Mouse (Mus musculus) lung, postnatal 0 days (tissue): ENCODE measurements at regions not wholly inside any gene's neighbourhood (a gene's known extent, or its start where the extent isn't known, plus 50 kb on each side); places are given as distances from the start of the nearest gene placed in this dataset.

ENCODE experiments used
- CTCF ChIP-seq: IDR thresholded peaks from 2 replicates; pipeline ENCODE4 v1.5.1; 2016; ENCODE audit warnings: antibody characterized with exemption, mild to moderate bottlenecking
- EP300 ChIP-seq: IDR thresholded peaks from 2 replicates; pipeline ENCODE4 v1.6.1; 2016; ENCODE audit warnings: antibody characterized with exemption, mild to moderate bottlenecking, control low read depth

DNA sequence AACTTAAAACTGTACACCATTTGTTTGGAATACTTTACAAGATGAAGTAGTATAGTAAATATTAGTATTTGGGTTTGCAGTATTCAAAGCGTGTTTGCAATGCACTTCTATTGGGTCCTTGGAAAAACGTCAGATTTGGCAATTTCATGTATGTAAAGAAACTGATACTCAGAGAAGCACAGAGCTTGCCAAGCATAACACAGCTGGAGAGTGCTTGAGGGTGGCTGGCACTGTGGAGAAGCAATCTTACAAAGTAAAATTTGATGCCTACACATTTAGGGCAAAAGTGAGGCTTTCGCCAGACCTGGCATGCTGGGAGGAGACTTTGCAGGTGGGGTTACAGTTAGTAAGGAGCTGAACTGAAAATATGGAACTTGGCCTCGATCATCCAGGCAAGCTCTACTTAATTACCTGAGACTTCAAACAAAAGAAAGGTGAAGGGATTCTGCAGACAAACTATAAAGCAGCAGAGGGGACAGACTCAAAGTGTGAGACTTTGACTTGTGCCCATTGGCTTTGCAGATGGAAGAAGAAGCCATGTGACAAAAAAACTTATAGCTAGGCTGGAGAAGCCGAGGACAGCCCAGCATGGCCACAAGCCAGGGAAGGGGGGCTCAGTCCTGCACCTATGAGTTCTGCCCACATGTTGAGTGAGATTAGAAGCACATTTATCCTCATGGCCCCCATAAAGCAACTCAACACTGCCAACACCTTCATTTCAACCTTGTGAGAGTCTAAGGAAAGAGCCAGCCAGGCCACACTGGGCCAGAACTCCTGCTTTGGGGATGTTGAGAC, 247.7 kb upstream of the Veph1 start:
- TF ChIP-seq CTCF (no peak), EP300 (peak; percentile 66)
